Mouse (Mus musculus) neural tube, embryonic 13.5 days (tissue): Measurements from ENCODE around the gene Prpf6. TPM values are rescaled to one million over a fixed set of nuclear protein-coding genes. Genes with fewer than 3 reads are reported as not detected.

Source experiments
- ATAC-seq: fragments of 200-750 bp; cut with Nextera tagmentation; 2 replicates; pipeline ENCODE4 v1.8.0; 2017; ENCODE audit warnings: low read depth, mild to moderate bottlenecking, moderate TSS enrichment, moderate library complexity
- H3K27ac ChIP-seq: fragments of 300-500 bp; sonication (generic); replicated peaks from 2 replicates; pipeline ENCODE4 v1.5.1; 2015; ENCODE audit warnings: moderate library complexity, mild to moderate bottlenecking, inconsistent platforms
- H3K27me3 ChIP-seq: fragments of 300-500 bp; sonication (generic); 2 replicates; pipeline ENCODE4 v1.6.1; 2015; ENCODE audit warnings: mild to moderate bottlenecking, inconsistent platforms
- H3K36me3 ChIP-seq: fragments of 300-500 bp; sonication (generic); 2 replicates; pipeline ENCODE4 v1.6.1; 2015; ENCODE audit warnings: mild to moderate bottlenecking, inconsistent platforms
- H3K4me1 ChIP-seq: fragments of 300-500 bp; sonication (generic); replicated peaks from 2 replicates; pipeline ENCODE4 v1.6.1; 2015; ENCODE audit warnings: inconsistent platforms
- H3K4me2 ChIP-seq: fragments of 300-500 bp; sonication (generic); 2 replicates; pipeline ENCODE4 v1.6.1; 2015; ENCODE audit warnings: inconsistent platforms, mild to moderate bottlenecking, moderate library complexity
- H3K4me3 ChIP-seq: fragments of 300-500 bp; sonication (generic); 2 replicates; pipeline ENCODE4 v1.5.1; 2015; ENCODE audit warnings: mild to moderate bottlenecking, inconsistent platforms
- H3K9ac ChIP-seq: fragments of 300-500 bp; sonication (generic); 2 replicates; pipeline ENCODE4 v1.6.1; 2015; ENCODE audit warnings: moderate library complexity, mild to moderate bottlenecking, inconsistent platforms
- H3K9me3 ChIP-seq: fragments of 300-500 bp; sonication (generic); 2 replicates; pipeline ENCODE4 v1.6.1; 2016; ENCODE audit warnings: inconsistent platforms
- WGBS: fragments of 180-500 bp; shearing (Covaris S2); methylation state at CpG from one replicate; pipeline ENCODE4 v1.1.7; 2015; 5-methylcytosine and 5-hydroxymethylcytosine counted together
- polyA plus RNA-seq: library from polyadenylated mRNA; unstranded; fragments of >200 nt; fragmentation: Nextera tagmentation; extraction: Ambion mirVana; gene quantifications from 2 replicates; pipeline ENCODE4 v1.2.1, GENCODE M21; 2015

The Prpf6 gene
- 63.1 and 65.6 TPM in 2 replicates for polyA plus RNA-seq

DNA sequence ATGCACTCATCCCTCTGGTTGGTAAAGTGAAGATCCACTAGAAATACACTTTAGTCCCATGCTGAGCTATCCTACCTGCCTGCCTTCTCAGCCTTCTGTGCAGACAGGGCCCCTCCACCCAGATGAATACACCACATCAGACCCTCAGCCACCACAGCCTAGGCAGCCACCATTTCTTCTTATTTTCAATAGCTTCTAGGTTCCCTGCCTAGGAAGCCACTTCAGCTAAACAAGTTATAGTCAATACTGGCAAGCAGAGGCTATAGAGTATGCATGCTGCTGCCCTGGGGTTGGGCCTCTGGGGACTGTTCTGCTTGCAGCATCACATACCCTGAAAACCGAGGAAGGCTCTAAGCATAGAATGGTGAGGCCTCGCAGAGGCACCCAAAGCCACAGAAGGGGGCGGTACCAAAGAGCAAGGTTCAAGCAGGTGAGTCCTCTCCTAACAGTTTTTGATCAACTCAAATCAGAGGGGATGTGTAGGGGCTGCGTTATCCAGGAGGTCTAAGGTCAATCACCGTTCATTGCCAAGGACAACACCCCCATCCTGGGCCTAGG is at the start of gene Prpf6:
Gene Prpf6, plus strand, starts transcription at position 341 of the 558 bp plus-strand sequence.
- Histone ChIP-seq H3K4me3 (peak within 1 kb of the TSS; percentile 90), H3K27ac (peak within 1 kb of the TSS; percentile 89), H3K4me1 (peaks cover 31% of the 10 kb centered on the region), H3K36me3 (peaks cover 55% of the 10 kb centered on the region), H3K9me3 (no peaks in the 10 kb centered on the region), H3K9ac (peak within 1 kb of the TSS; percentile 99), H3K27me3 (no peaks in the 10 kb centered on the region), H3K4me2 (peak within 1 kb of the TSS; percentile 94)
- peak; percentile 9; the same call in 1 of the 2 replicates for ATAC-seq
- WGBS = 19% methylated on average over 5 of the region's 5 CpGs

GRCm38 (mm10) chr2:181546142-181546541 is 45.5 kb upstream of the Prpf6 start:
- Histone ChIP-seq H3K4me3 (no peak overlapping the region), H3K36me3 (peaks cover 52% of the 10 kb centered on the region), H3K4me2 (no peak overlapping the region), H3K9ac (no peak overlapping the region), H3K4me1 (no peaks in the 10 kb centered on the region), H3K27ac (no peak overlapping the region), H3K27me3 (no peaks in the 10 kb centered on the region), H3K9me3 (no peaks in the 10 kb centered on the region)
- 96% methylated on average over 7 of the region's 7 CpGs for WGBS
- ATAC-seq = no peak

GRCm38 (mm10) chr2:181548227-181548626 is 43.4 kb upstream of the Prpf6 start:
- Histone ChIP-seq H3K4me3 (no peak overlapping the region), H3K36me3 (peaks cover 71% of the 10 kb centered on the region), H3K27me3 (no peaks in the 10 kb centered on the region), H3K4me2 (no peak overlapping the region), H3K4me1 (no peaks in the 10 kb centered on the region), H3K27ac (no peak overlapping the region), H3K9ac (no peak overlapping the region), H3K9me3 (no peaks in the 10 kb centered on the region)
- no peak for ATAC-seq
- WGBS = 70% methylated on average over 1 of the region's 1 CpGs

DNA sequence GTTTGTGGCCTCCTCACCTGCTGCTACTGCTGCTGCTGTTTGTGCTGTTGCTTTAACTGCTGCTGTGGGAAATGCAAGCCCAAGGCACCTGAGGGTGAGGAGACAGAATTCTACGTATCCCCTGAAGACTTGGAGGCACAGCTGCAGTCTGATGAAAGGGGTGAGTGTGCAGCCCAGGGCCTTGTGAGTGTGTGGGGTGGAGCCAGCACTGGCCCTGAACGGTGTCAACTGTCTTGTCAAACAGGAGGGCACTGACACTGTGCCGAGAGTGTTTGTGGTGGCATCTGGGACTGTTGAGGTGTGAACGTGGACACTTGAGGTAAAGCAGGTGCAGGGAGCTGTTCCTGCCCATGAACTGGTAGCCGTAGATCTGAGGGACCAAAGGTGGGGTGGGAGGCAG is 43.0 kb upstream of the Prpf6 start:
- no peaks in the 10 kb centered on the region for H3K27me3 ChIP-seq
- ATAC-seq = no peak
- 89% methylated on average over 5 of the region's 5 CpGs for WGBS
- H3K4me1 ChIP-seq = no peaks in the 10 kb centered on the region
- no peak overlapping the region for H3K4me2 ChIP-seq
- H3K4me3 ChIP-seq = no peak overlapping the region
- H3K27ac ChIP-seq = no peak overlapping the region
- H3K9ac ChIP-seq = no peak overlapping the region
- H3K36me3 ChIP-seq = peaks cover 72% of the 10 kb centered on the region
- no peaks in the 10 kb centered on the region for H3K9me3 ChIP-seq

DNA sequence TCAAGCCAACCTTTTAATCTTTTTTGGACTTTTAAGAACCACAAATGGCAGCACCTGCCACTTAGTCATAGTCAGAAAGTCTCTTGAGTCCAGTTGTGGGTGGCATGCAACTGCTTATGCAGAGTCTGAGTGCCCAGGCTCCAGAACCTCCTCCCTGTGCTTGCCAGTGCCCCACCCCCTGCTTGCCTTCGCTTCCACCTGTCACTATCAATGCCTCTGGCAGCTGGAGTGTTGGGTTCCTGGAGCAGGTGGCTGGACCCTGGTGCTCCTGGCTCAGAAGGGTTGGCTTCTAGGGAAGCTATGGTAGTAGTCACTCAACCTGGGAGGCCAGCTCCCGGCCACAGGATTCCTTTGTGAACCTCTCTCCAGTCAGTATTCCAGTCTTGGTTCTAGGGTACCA is 41.4 kb upstream of the Prpf6 start:
- H3K4me2 ChIP-seq = no peak overlapping the region
- no peaks in the 10 kb centered on the region for H3K27me3 ChIP-seq
- H3K9me3 ChIP-seq = no peaks in the 10 kb centered on the region
- WGBS = 94% methylated on average over 2 of the region's 2 CpGs
- no peak overlapping the region for H3K9ac ChIP-seq
- no peak overlapping the region for H3K27ac ChIP-seq
- H3K4me3 ChIP-seq = no peak overlapping the region
- no peak for ATAC-seq
- no peaks in the 10 kb centered on the region for H3K4me1 ChIP-seq
- peaks cover 80% of the 10 kb centered on the region for H3K36me3 ChIP-seq

- no peaks in the 10 kb centered on the region for H3K9me3 ChIP-seq
- no peak overlapping the region for H3K4me2 ChIP-seq
- no peak overlapping the region for H3K27ac ChIP-seq
- no peak for ATAC-seq
- H3K4me3 ChIP-seq = no peak overlapping the region
- no peak overlapping the region for H3K9ac ChIP-seq
- peaks cover 52% of the 10 kb centered on the region for H3K36me3 ChIP-seq
- no peaks in the 10 kb centered on the region for H3K4me1 ChIP-seq
- no peaks in the 10 kb centered on the region for H3K27me3 ChIP-seq
Measured at GRCm38 (mm10) chr2:181553772-181554171, 37.9 kb upstream of the Prpf6 start.

DNA sequence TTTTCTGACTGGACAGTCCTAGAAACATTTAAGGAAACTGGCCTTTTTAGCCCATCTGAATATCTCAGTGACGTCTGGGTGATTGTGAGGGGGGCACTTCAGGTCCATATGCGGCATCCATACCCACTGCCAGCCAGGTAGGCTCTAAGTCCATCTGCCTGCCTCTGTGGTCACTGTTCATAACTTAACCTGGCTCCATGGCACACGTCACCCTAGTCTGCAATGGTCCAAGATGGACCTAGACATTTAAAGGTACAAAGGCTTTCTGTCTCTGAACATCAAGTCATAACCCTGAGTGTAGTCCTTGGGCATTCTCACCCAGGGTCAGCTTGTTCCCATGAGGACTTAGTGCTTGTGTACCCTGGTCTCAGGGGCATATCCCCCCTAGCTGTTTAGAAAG is 24.3 kb upstream of the Prpf6 start:
- no peak overlapping the region for H3K4me3 ChIP-seq
- H3K4me2 ChIP-seq = no peak overlapping the region
- no peak overlapping the region for H3K27ac ChIP-seq
- H3K36me3 ChIP-seq = peaks cover 12% of the 10 kb centered on the region
- H3K4me1 ChIP-seq = no peaks in the 10 kb centered on the region
- no peak overlapping the region for H3K9ac ChIP-seq
- no peaks in the 10 kb centered on the region for H3K9me3 ChIP-seq
- no peak for ATAC-seq
- no peaks in the 10 kb centered on the region for H3K27me3 ChIP-seq
- 85% methylated on average over 3 of the region's 3 CpGs for WGBS

DNA sequence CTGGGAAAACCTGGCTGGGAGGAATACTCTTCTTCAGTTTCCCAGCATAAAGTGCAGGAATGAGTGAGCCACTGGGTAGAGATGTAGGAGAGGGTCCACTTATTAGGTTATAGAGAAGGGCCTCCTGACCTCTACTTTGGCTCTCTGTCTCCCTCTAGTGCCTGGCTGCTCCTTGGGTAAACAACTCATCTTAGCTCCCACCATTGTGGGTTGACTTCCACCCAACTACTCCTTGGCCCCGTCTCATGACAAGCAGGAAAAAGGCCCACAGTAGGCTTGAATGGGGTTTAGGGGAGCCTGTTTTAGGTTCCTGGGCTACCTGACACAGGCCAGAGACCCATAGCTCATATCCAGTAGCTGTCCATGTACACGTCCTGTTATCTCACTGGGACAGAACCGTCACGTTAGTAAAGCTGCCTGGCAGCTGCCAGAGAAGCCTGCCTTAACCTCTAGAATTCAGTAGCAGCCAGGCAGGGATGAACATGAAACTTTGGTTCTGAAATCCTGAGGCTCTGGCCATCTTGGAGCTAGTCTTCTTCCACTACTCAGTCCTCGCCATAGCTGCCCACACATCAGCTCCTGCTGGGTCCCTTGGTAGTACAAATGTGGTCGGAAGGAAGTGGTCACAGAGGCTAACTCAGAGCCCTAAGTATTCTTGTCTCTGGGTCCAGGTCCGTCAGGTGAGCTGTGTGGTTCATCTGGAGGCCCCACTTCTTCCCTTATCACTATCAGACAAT is 23.2 kb upstream of the Prpf6 start:
- no peaks in the 10 kb centered on the region for H3K4me1 ChIP-seq
- H3K9ac ChIP-seq = no peak overlapping the region
- WGBS = 78% methylated on average over 7 of the region's 7 CpGs
- ATAC-seq = no peak
- no peak overlapping the region for H3K4me3 ChIP-seq
- peaks cover 23% of the 10 kb centered on the region for H3K36me3 ChIP-seq
- H3K27ac ChIP-seq = no peak overlapping the region
- no peaks in the 10 kb centered on the region for H3K9me3 ChIP-seq
- H3K27me3 ChIP-seq = no peaks in the 10 kb centered on the region
- H3K4me2 ChIP-seq = no peak overlapping the region

- Histone ChIP-seq H3K4me2 (no peak overlapping the region), H3K27me3 (no peaks in the 10 kb centered on the region), H3K9ac (no peak overlapping the region), H3K4me3 (no peak overlapping the region), H3K4me1 (no peaks in the 10 kb centered on the region), H3K36me3 (peaks cover 37% of the 10 kb centered on the region), H3K9me3 (no peaks in the 10 kb centered on the region), H3K27ac (no peak overlapping the region)
- 92% methylated on average over 10 of the region's 10 CpGs for WGBS
- no peak for ATAC-seq
Measured at GRCm38 (mm10) chr2:181569856-181570255, 21.8 kb upstream of the Prpf6 start.

DNA sequence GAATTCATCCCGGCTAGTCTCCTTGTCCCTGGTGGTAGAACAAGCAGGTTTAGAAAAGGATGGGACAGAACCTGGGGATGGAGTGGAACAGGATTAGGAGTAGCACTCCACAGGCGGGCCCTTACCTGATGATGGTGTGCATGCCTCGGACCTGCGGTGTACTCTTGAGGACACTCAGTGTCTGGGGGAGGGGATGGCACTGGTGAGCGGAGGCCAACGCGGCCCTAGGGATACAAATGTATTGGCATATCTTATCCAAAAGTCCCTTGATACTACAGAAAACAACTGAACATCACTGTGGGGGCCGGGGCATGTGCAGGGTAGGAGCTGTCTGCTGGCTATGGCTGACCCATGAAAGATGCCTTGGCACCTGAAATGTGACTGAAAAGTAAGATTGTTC is 21.3 kb upstream of the Prpf6 start:
- ATAC-seq = no peak
- Histone ChIP-seq H3K4me3 (no peak overlapping the region), H3K27ac (no peak overlapping the region), H3K9me3 (no peaks in the 10 kb centered on the region), H3K9ac (no peak overlapping the region), H3K27me3 (no peaks in the 10 kb centered on the region), H3K4me1 (no peaks in the 10 kb centered on the region), H3K36me3 (peaks cover 39% of the 10 kb centered on the region), H3K4me2 (no peak overlapping the region)
- 89% methylated on average over 8 of the region's 8 CpGs for WGBS

- H3K27ac ChIP-seq = no peak overlapping the region
- 76% methylated on average over 6 of the region's 6 CpGs for WGBS
- no peak for ATAC-seq
Measured at GRCm38 (mm10) chr2:181570921-181571595, 20.6 kb upstream of the Prpf6 start.

GRCm38 (mm10) chr2:181571941-181572670 is 19.6 kb upstream of the Prpf6 start:
- Histone ChIP-seq H3K4me2 (no peak overlapping the region), H3K27ac (no peak overlapping the region)
- WGBS = 91% methylated on average over 11 of the region's 11 CpGs

More at GRCm38 (mm10) chr2:181570921-181571595, 20.6 kb upstream of the Prpf6 start:
- H3K4me3 ChIP-seq = no peak overlapping the region
- peaks cover 39% of the 10 kb centered on the region for H3K36me3 ChIP-seq
- no peak overlapping the region for H3K4me2 ChIP-seq
- H3K27me3 ChIP-seq = no peaks in the 10 kb centered on the region
- no peaks in the 10 kb centered on the region for H3K4me1 ChIP-seq
- no peak overlapping the region for H3K9ac ChIP-seq
- H3K9me3 ChIP-seq = no peaks in the 10 kb centered on the region

More at GRCm38 (mm10) chr2:181571941-181572670, 19.6 kb upstream of the Prpf6 start:
- H3K36me3 ChIP-seq = peaks cover 39% of the 10 kb centered on the region
- no peak overlapping the region for H3K9ac ChIP-seq
- no peak overlapping the region for H3K4me3 ChIP-seq
- ATAC-seq = no peak
- no peaks in the 10 kb centered on the region for H3K9me3 ChIP-seq
- H3K4me1 ChIP-seq = peaks cover 7% of the 10 kb centered on the region
- no peaks in the 10 kb centered on the region for H3K27me3 ChIP-seq
